Mouse (Mus musculus) cerebellum, postnatal 14 days (tissue): ENCODE data around the gene Rras2.
A peak's percentile ranks its signal among the peaks of the same experiment; 100 is the strongest.

Source experiments
- DNase-seq, 2 experiments: peaks; one replicate each; pipeline ENCODE4 v3.0.0; 2021; ENCODE audit warnings: mixed read lengths in 2 of 2

The Rras2 gene

DNA sequence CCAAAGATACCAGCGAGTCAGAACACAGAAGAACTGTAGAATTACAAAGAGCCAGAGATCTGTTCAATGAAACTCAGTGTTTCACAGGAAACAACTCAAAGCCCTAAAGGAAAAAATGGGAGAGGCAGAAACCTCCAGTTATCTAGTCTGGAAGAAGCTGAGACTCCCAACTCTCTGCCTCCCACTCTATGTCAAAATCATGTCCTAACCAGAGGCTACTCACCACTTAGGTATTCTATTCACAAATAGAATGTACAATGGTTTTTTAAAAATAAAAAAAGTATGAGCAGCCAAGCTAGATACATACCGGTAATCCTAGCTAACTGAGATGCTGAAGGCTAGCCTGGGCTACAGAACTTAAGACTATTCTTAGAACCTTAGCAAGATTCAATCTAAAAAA, 3.3 kb downstream of the Rras2 start:
- no peak for DNase-seq

DNA sequence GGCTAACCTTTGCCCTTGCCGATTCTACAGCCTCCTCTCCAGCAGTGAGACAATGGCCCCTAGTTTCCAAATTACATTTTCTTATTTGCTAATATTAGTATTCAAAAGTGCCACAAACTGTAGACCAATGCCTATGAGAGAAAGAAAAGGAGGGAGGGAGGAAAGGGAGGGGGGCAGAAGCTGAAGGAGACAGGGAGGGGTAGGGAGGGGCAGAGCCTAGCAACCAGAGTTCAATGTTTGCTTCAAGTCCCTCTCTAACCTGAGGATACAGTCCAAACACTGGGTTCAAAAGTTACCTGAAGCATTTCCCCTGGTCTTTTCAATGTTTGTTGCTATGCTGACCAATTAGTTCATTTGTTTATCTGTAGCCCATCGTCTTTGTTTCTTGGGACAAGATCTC, 7.1 kb downstream of the Rras2 start:
- DNase-seq, result no peak

GRCm38 (mm10) chr7:114105886-114106285, 11.7 kb downstream of the Rras2 start:
- DNase-seq, result no peak

- DNase-seq, result no peak
These were observed 13.8 kb downstream of the Rras2 start for GRCm38 (mm10) chr7:114103629-114104347.

GRCm38 (mm10) chr7:114103152-114103551, 14.4 kb downstream of the Rras2 start:
- no peak for DNase-seq

- no peak for DNase-seq
These were observed 15.0 kb downstream of the Rras2 start for GRCm38 (mm10) chr7:114102609-114103008.

- no peak for DNase-seq
These were observed 16.2 kb downstream of the Rras2 start for GRCm38 (mm10) chr7:114101412-114101811.

- DNase-seq, result no peak
These were observed 23.9 kb downstream of the Rras2 start for GRCm38 (mm10) chr7:114093548-114094174.

DNA sequence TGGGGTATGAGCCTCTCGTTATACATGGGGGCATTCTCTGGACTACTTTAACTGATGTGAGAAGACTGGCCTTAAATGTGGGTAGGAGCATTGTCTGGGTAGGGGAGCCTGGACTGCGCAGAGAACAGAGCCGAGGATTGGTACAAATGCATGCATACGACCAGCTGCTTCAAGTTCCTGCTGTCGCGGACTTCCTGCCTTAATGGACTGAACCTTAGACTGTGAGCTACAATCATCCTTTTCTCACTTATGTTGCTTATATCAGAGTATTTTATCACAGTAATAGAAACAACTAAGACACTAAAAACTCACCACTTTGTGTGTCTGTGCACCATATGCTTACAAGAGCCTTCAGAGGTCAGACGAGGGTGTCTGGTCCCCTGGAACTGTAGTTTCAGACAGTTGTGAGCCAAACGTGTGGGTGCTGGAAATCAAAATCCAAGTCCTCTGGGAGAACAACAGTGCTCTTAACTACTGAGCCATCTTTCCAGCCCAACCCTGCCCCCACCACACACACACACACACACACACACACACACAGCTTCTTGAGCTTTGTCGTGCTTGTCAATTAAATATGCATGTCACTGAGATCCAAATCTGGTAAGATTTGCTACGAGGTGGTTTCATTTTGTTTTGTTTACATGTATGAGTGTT, 26.6 kb downstream of the Rras2 start:
- DNase-seq, result no peak

DNA sequence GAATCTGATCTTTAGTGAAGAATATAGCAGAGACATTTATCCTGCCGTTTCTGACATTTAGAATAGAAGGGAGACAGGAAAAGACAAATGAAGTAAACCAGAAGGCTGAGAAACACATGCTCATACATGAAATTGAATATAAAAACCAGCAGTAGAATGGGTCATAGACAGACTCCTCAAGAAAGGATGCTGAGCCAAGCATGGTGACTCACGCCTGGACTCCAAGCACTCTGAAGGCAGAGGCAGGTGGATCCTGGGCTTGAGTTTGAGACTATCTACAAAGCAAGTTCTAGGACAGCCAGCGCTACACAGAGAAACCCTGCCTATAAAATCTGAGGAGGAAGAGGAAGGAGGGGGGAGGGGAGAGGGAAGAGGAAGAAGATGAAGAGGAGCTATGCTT, 27.4 kb downstream of the Rras2 start:
- DNase-seq, result no peak

DNA sequence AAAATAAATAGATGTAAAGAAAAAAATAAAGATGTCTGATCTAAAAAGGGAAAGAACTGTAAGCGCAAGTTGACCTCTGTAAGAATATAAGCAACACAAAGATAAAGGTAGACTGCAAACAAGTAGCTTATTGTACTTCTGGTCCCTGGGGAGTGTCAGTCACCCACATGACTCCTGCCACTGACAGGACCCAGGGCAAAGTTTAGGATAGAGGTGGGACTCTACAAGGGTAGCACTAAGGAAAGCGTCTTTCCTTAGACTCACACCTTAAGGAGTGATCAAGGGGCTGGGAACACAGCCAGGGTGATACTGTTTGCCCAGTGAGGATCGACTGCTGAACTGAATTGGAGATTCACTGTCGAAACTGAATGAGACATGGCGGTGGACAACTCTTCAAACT, 28.7 kb downstream of the Rras2 start:
- no peak for DNase-seq

DNA sequence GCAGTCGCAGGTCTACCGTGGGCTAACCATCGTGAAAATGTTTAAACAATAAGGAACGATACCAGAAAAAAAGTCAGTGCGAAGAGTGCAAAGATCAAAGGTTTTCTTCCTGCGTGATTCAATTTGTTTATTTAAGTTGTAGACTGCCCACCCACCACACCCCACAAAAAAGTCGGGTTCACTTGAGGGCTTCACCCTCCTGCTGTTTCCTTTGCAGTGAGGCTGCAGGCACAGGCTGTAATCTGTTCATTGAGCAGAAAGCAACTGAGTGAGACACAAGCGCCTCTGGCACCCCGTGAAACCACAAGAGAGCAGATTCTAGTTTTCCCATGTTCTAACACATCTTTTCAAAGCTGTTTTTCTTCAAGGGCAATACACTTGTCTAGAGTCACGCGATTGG, 29.6 kb downstream of the Rras2 start:
- no peak for DNase-seq

DNA sequence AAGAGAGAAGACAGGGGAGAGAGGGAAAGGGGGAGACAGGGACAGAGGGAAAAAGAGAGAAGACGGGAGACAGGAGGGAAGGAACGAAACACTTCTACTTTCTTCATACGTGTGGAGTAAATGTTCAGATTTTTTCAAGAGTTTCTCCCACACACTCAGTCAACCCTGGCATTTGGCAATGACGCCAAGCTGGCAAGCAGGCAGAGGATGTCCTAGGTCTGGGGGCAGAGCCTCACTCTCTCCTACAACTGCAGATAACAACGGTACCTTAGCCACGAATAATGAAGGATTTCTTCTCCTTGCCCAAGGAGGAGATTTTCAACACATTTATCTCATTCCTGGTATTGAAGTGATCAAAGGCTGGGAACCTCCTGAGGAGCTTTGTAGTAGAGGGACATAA, 30.2 kb downstream of the Rras2 start:
- peak; percentile 35 to 49 for DNase-seq

- DNase-seq, result no peak
These were observed 31.4 kb downstream of the Rras2 start for GRCm38 (mm10) chr7:114086021-114086710.

DNA sequence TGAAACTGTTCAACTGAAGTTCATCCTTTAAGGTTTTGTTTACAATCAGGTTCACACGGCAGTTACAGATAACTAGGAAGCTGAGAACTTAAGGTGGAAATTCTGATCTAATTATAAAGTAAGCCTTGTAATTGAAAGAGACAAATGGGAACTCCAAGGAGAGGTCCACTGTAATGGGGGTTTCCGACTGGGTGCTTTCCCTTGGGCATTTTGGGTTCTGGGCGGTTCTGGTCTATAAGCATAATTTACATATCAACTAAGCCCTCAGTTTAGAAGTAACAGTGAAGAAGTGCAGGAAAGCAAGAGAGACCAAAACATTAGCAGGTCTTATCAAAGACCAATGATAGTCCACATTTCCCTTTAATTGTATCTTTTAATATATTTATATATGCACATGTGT, 33.8 kb downstream of the Rras2 start:
- DNase-seq, result no peak

- DNase-seq, result no peak
These were observed 34.5 kb downstream of the Rras2 start for GRCm38 (mm10) chr7:114083088-114083487.

DNA sequence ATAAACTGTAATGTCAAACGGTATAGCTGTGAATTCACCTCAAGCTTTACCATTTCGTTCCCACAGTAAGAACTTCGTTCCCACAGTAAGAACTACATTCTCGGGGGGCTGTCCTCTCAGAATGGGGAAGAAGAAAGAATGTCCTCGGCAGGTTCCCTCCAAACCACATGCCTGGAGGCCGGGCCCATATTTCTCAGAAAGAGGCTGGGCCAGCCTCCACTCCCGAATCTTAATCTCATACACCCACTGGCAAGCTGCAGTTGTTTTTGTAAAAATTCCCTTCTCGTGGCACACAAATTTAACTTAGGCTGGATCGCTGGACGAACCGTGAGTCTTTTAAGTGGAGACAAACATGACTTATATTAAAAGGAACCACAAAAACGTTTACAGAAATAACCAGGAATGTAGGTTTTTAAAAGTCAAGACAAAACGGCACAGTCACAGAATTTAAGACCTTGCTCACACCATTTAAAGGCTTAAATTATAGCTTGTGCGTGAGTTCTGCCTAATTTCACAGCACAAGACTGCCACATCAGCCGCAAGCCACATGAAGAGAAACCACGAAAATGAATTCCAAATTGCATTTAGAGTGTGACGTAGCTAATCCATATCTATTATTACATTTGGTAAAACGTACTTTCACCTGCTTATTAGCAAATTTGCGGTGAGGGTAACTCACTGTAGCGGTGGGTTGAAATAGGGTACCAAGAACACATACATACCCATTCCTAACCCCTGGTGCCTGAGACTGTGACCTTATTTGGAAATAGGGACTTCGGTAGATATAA, 35.8 kb downstream of the Rras2 start:
- DNase-seq, result no peak

GRCm38 (mm10) chr7:114080250-114080649, 37.3 kb downstream of the Rras2 start:
- no peak for DNase-seq

DNA sequence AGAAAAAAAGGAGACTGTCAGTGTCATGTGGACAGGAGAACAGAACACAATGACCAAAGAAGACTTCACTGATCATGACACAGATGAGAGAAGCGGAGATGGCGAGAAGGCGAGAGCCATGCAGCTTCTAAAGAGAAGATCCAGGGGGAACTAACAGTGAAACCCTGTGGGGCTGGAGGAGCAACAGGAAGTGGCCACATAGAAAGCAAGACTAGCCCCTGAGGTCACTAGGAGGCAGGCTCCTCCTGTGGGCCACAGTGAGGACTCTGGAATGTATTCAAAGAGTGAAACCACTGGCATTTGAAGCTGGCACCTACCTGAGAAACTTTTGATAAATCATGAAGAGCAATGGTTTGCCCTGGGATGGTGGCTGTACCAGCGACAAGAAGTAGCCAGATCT, 38.2 kb downstream of the Rras2 start:
- DNase-seq, result no peak

DNA sequence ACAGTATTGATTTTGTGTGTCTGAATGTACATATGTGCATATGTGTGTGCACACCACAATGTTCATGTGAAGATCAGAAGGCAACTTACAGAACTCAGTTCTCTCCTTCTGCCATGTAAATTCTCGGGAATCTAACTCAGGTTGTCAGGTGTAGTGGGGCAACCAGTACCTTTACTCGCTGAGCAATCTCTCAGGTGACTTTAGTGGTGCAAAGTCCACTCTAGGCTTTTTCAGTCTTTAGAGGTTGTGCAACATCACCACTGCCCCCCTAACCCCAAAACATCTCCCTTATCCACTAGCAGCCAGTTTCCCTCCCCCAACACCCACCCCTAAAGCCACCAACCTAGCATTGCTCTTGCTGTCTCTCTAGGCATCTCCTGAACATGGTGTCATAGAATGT, 43.0 kb downstream of the Rras2 start:
- DNase-seq, result no peak

- DNase-seq, result no peak
These were observed 43.4 kb downstream of the Rras2 start for GRCm38 (mm10) chr7:114074133-114074532.

DNA sequence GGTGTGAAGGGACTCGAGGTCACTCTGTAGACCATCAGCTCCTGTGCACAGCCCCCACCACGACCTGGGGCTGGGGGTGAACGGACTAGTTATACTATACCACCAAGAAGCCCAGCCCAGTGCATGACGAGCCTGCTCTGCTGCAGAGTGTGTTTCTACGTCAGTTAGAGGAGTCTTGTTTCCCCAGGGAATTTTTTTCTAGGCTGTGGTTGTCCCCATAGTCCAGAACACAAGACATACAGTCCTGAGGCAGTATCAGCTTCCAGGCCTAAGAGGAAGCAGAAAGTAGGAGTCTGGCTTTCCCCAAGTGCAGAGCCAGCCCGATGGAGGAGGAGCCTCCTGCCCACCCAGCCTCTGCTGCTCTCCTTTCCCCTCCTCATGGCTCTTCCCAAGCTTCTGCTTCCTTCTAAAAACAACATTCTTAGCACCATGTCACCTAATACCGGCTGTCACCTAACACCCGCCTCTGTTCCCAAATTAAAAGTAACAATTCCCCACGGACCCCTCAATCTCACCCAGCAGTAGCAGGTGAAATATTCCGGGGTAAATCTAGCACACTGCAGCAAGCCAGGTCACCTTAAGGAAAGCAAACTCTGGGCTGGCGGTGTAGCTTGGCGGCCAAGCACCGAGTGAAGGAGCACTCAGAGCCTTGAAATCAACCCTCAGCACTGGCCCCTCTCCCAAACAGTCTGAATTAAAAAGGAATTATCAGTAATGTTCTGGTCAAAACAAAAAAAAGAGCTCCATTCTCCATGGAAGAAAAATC, 45.5 kb downstream of the Rras2 start:
- no peak for DNase-seq
